Mouse (Mus musculus) midbrain, embryonic 14.5 days (tissue): ENCODE data around the gene Nfyb. TPM values are rescaled to one million over a fixed set of nuclear protein-coding genes. Genes with fewer than 3 reads are reported as not detected.

Experiments used
- ATAC-seq: fragments of 200-750 bp; cut with Nextera tagmentation; 2 replicates; pipeline ENCODE4 v1.8.0; 2017; ENCODE audit warnings: moderate number of reproducible peaks, moderate library complexity; ENCODE audit not compliant: low FRiP score, low TSS enrichment
- DNase-seq: peaks from one replicate; pipeline ENCODE4 v3.0.0-alpha.2; 2015
- H3K27ac ChIP-seq: fragments of 300-500 bp; sonication (generic); replicated peaks from 2 replicates; pipeline ENCODE4 v1.5.1; 2014; ENCODE audit warnings: mild to moderate bottlenecking, low read depth, low read length, moderate library complexity
- H3K27me3 ChIP-seq: fragments of 300-500 bp; sonication (generic); 2 replicates; pipeline ENCODE4 v1.6.1; 2014; ENCODE audit warnings: low read length, control low read depth, mixed read lengths; ENCODE audit not compliant: control insufficient read depth, insufficient read depth
- H3K36me3 ChIP-seq: fragments of 300-500 bp; sonication (generic); 2 replicates; pipeline ENCODE4 v1.6.1; 2014; ENCODE audit warnings: low read length, control low read depth; ENCODE audit not compliant: control insufficient read depth, insufficient read depth
- H3K4me1 ChIP-seq: fragments of 300-500 bp; sonication (generic); 2 replicates; pipeline ENCODE4 v1.6.1; 2014; ENCODE audit warnings: mild to moderate bottlenecking, antibody characterized with exemption, low read length, control low read depth; ENCODE audit not compliant: control insufficient read depth, insufficient read depth
- H3K4me2 ChIP-seq: fragments of 300-500 bp; sonication (generic); 2 replicates; pipeline ENCODE4 v1.6.1; 2014; ENCODE audit warnings: mild to moderate bottlenecking, low read length, moderate library complexity
- H3K4me3 ChIP-seq: fragments of 300-500 bp; sonication (generic); replicated peaks from 2 replicates; pipeline ENCODE4 v1.5.1; 2014; ENCODE audit warnings: low read depth, low read length
- H3K9ac ChIP-seq: fragments of 300-500 bp; sonication (generic); replicated peaks from 2 replicates; pipeline ENCODE4 v1.6.1; 2014; ENCODE audit warnings: mild to moderate bottlenecking, low read length, moderate library complexity
- H3K9me3 ChIP-seq: fragments of 300-500 bp; sonication (generic); 2 replicates; pipeline ENCODE4 v1.6.1; 2016; ENCODE audit warnings: low read length, control low read depth, mixed read lengths; ENCODE audit not compliant: control insufficient read depth
- WGBS: fragments of 180-500 bp; shearing (Covaris S2); extraction: QIAGEN DNeasy Blood & Tissue Kit; methylation state at CpG from one replicate; pipeline ENCODE4 v1.1.7; 2014; 5-methylcytosine and 5-hydroxymethylcytosine counted together
- polyA plus RNA-seq: library from polyadenylated mRNA; unstranded; fragments of >200 nt; fragmentation: Nextera tagmentation; extraction: Ambion mirVana; gene quantifications from 2 replicates; pipeline ENCODE4 v1.2.1, GENCODE M21; 2014

Gene Nfyb
- polyA plus RNA-seq, 1 experiment from 2014 or later: 55.9 TPM

DNA sequence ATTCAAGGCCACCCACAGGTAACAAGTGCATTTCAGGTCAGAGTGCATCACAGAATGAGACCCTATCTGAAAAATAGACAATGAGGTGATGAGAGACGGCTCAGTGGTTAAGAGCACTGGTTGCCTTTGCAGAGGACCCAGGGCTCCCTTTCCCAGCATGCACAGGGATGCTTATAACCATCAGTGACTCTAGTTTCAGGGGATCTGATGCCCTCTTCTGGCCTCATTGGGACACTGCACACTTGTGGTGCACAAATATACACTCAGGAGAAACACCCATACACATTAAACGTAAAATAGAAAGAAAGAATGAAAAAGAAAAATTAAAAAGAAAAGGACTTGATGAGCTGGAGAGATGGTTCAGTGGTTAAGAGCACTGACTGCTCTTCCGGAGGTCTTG lies 27.8 kb upstream of the Nfyb start:
- Histone ChIP-seq H3K9me3 (no peaks in the 10 kb centered on the region), H3K36me3 (no peaks in the 10 kb centered on the region), H3K27me3 (no peaks in the 10 kb centered on the region), H3K4me3 (no peak overlapping the region), H3K4me2 (no peak overlapping the region), H3K4me1 (peaks cover 7% of the 10 kb centered on the region; the same call in 1 of the 2 replicates), H3K27ac (no peak overlapping the region), H3K9ac (no peak overlapping the region)
- DNase-seq (no peak), ATAC-seq (no peak)
- 94% methylated on average over 3 of the region's 3 CpGs for WGBS

DNA sequence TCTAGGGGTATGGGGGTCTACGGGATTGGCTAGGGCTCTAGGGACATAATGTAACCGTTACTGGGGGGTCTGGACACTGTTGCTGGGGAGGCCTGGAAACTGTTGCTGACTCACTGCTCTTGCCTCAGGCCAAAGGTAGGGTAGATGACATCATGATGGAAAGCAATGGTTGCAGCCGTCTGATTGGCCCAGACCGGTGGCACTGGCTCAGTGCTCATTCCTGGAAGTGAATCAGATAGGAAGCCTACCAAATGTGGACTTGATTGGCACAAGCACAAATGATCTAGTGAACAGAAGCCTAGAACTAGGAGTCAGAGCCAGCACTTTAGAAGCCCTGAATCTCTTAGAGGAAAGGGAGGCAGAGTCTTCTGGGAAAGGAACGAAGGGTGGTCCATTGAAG lies 26.6 kb upstream of the Nfyb start:
- Histone ChIP-seq H3K4me1 (peaks cover 5% of the 10 kb centered on the region; the same call in 1 of the 2 replicates), H3K4me3 (no peak overlapping the region), H3K4me2 (no peak overlapping the region), H3K27ac (no peak overlapping the region), H3K27me3 (no peaks in the 10 kb centered on the region), H3K9ac (no peak overlapping the region), H3K36me3 (no peaks in the 10 kb centered on the region), H3K9me3 (no peaks in the 10 kb centered on the region)
- DNase-seq (no peak), ATAC-seq (no peak)
- 91% methylated on average over 5 of the region's 5 CpGs for WGBS

DNA sequence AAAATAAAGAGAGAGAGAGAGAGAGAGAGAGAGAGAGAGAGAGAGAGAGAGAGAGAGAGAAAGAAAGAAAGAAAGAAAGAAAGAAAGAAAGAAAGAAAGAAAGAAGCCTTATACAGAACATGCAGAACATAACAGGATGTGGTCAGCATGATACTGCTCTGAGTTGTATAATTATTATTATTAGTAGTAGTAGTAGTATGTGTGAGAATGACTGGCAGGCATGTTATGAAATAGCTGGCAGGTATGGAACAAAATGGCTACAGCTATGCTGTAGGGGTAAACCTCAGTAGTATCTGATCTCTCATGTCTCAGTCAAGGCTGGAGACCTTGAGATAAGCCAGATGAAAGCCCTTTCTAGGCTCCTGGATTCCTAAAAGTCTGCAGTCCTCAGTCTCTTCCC lies 25.2 kb upstream of the Nfyb start:
- H3K9ac ChIP-seq: no peak overlapping the region
- no peak overlapping the region for H3K4me2 ChIP-seq
- no peak overlapping the region for H3K27ac ChIP-seq
- DNase-seq (no peak), ATAC-seq (no peak)
- no peaks in the 10 kb centered on the region for H3K36me3 ChIP-seq
- H3K4me1 ChIP-seq: no peaks in the 10 kb centered on the region
- H3K9me3 ChIP-seq: no peaks in the 10 kb centered on the region
- no peaks in the 10 kb centered on the region for H3K27me3 ChIP-seq
- H3K4me3 ChIP-seq: no peak overlapping the region

DNA sequence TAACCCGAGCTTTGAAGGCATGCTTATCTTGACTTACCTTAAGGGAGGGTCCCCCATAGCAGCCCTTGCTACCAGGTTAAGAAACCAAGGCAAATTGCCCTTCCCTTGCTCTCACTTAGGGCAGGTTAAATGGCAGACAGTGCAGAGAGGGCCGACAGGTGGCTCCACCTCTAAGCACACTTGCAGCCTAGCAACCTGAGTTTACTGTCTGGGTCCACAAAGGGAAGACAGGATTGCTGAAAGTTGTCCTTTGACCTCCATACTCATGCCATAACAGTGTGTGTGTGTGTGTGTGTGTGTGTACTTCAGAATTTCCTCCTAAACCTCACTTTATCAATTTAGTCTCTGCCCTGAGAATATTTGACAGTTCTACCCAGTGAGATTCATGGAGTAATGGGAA lies 18.5 kb upstream of the Nfyb start:
- H3K36me3 ChIP-seq: no peaks in the 10 kb centered on the region
- WGBS: 49% methylated on average over 2 of the region's 2 CpGs

DNA sequence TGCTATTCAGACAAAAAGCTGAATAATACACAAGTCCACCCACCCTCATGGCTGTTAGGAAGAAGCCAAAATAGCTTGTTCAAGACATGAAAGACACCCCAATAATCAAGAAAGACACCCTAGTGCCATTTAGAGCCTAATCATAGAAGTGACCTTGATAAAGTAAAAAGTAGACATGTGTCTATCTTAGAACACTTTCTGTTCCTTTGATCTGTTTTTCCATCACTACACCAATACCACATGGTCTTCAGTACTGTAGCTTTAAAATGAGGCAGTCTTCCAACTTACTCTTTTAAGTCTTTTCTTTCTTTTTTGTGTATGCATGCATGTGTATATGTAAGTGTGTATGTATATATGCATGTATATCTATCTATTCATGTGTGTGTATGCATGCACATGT lies 16.9 kb upstream of the Nfyb start:
- ATAC-seq: no peak
- H3K27me3 ChIP-seq: no peaks in the 10 kb centered on the region
- H3K36me3 ChIP-seq: no peaks in the 10 kb centered on the region
- H3K4me2 ChIP-seq: no peak overlapping the region
- H3K4me3 ChIP-seq: no peak overlapping the region
- H3K9me3 ChIP-seq: no peaks in the 10 kb centered on the region
- no peak overlapping the region for H3K27ac ChIP-seq
- no peaks in the 10 kb centered on the region; the same call in 1 of the 2 replicates for H3K4me1 ChIP-seq
- H3K9ac ChIP-seq: no peak overlapping the region
- no peak for DNase-seq

More for the DNA sequence above, 18.5 kb upstream of the Nfyb start:
- no peak overlapping the region for H3K27ac ChIP-seq
- H3K9me3 ChIP-seq: no peaks in the 10 kb centered on the region
- no peak for ATAC-seq
- no peaks in the 10 kb centered on the region; the same call in 1 of the 2 replicates for H3K4me1 ChIP-seq
- H3K4me3 ChIP-seq: no peak overlapping the region
- H3K4me2 ChIP-seq: no peak overlapping the region
- DNase-seq: no peak
- H3K9ac ChIP-seq: no peak overlapping the region
- no peaks in the 10 kb centered on the region for H3K27me3 ChIP-seq

DNA sequence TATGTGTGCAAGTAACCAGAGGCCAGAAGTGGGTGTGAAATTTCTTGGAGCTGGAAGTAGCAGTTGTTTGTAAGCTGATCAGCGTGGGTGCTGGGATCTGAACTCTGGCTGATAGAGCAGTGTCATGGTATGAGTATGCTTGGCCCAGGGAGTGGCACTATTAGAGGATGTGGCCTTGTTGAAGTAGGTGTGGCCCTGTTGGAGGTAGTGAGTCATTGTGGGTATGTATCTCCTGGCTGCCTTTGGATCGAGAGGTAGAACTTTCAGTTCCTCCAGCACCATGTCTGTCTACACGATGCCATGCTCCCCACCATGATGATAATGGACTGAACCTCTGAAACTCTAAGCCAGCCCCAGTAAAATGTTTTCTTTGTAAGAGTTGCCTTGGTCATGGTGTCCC lies 16.4 kb upstream of the Nfyb start:
- H3K27me3 ChIP-seq: no peaks in the 10 kb centered on the region
- no peaks in the 10 kb centered on the region; the same call in 1 of the 2 replicates for H3K4me1 ChIP-seq
- H3K4me2 ChIP-seq: no peak overlapping the region
- ATAC-seq: no peak
- DNase-seq: no peak
- 95% methylated on average over 3 of the region's 3 CpGs for WGBS
- no peak overlapping the region for H3K4me3 ChIP-seq
- no peaks in the 10 kb centered on the region for H3K9me3 ChIP-seq
- no peak overlapping the region for H3K9ac ChIP-seq
- no peaks in the 10 kb centered on the region for H3K36me3 ChIP-seq
- H3K27ac ChIP-seq: no peak overlapping the region

DNA sequence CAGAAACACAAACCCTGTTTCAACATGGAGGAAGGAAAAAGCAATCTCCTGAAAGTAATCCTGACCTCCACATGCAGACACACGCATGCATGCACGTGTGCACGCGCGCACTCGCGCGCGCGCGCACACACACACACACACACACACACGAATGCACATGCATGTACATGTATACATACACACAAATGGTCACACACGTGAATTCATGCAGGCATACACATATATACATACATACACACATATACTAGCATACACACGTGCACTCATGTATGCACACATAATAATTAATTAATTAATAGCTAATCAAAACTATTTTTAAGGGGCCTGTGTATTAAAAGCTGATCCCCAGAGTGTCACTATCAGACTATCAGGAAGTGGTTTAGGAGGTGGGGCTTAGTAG lies 15.9 kb upstream of the Nfyb start:
- Histone ChIP-seq H3K4me2 (no peak overlapping the region), H3K9me3 (no peaks in the 10 kb centered on the region), H3K4me1 (no peaks in the 10 kb centered on the region; the same call in 1 of the 2 replicates), H3K27me3 (no peaks in the 10 kb centered on the region), H3K4me3 (no peak overlapping the region), H3K9ac (no peak overlapping the region), H3K27ac (no peak overlapping the region), H3K36me3 (no peaks in the 10 kb centered on the region)
- no peak for DNase-seq
- no peak for ATAC-seq
- 97% methylated on average over 14 of the region's 14 CpGs for WGBS

DNA sequence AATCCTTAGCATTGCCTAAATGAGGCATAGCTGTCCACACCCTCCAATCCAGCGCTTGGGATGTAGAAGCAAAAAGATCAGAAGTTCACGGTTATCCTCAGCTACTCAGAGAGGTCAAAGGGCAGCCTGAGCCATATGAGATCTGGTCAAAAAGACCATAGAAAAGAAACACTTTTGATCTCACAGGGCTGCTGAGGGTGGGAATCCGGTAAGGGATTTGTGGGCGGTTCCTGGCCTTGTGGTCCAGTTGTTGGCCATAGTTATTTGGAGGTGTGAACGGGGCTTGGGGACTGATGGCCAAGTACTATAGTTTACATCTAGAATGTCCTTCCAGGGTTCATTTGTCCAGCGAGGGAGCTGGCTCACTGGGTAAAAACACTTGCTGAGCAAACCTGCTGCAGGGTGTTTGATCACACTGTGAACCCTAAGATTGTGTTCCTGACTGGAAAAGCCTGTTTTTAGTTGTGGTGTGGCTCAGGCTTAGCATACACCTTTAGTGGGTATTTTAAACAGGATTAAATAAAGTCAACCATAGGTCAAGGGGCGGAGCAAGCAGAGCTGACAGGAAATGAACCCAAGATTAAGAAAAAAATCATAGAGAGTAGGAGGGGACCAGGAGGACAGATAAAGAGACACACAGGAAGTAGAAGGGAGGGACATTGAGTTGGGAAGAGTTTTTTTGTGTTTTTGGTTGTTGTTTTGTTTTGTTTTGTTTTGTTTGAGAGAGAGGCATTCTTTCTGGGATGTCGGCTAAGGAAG lies 15.0 kb upstream of the Nfyb start:
- DNase-seq (no peak), ATAC-seq (no peak)
- H3K9me3 ChIP-seq: no peaks in the 10 kb centered on the region
- no peaks in the 10 kb centered on the region for H3K36me3 ChIP-seq
- H3K4me2 ChIP-seq: no peak overlapping the region
- no peak overlapping the region for H3K9ac ChIP-seq
- H3K4me1 ChIP-seq: no peaks in the 10 kb centered on the region; the same call in 1 of the 2 replicates
- no peak overlapping the region for H3K4me3 ChIP-seq
- 74% methylated on average over 8 of the region's 8 CpGs for WGBS
- no peak overlapping the region for H3K27ac ChIP-seq
- no peaks in the 10 kb centered on the region for H3K27me3 ChIP-seq

DNA sequence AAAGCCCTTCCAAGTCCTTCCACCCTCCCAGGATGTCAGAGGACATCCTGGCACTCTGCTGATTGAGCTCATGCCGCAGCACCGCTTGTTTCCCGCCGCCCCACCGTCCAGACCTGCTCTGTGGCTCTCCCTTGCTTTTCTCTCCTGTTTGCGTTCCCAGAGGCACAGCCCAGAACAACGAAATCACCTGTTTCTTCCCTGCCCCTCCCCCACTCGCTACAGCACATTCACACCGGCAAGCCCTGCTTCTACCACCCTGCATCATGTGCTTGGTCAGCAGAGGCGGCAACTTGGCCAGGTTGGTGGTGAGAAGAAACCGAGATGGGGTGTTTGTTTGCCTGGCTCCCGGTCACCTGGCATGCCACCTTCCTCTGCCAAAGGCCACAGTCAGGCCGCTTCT lies 13.9 kb upstream of the Nfyb start:
- Histone ChIP-seq H3K9ac (no peak overlapping the region), H3K4me1 (no peaks in the 10 kb centered on the region; the same call in 1 of the 2 replicates), H3K9me3 (no peaks in the 10 kb centered on the region), H3K27me3 (no peaks in the 10 kb centered on the region), H3K4me3 (no peak overlapping the region), H3K36me3 (no peaks in the 10 kb centered on the region), H3K27ac (no peak overlapping the region), H3K4me2 (no peak overlapping the region)
- ATAC-seq: no peak
- WGBS: 35% methylated on average over 13 of the region's 13 CpGs
- DNase-seq: peak; percentile 17
